ENCODE assay signal across 12 mouse cellular contexts in the genomic region with DNA sequence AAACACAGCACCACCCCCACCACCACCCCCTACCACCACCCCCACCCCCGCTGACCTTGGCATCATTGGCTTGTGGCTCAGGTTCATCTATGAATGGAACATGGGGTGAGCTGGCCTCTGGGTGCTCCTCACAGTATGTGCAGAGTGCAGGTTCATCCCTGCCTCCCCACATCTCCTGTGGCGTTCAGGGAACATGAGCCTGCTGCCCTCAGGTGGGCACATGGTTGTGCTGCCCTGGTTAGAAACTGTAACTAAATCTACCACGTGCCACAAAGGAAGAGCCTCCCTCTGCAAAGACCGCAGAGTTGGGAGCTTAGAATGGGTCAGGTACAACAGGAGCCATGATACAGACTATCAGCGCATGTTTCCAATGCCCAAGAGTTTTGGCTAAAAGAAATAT.
"Had no signal": no experiment of that assay in that cellular context is flagged by ENCODE, and none has a peak within 500 bp of the region (broad histone marks: within the 10 kb centered on the region; RNA-seq: fewer than 3 reads in every experiment).

No protein-coding gene starts in this region.

- H3K27me3 ChIP-seq: stomach, embryonic 15.5 days had no signal

- ATAC-seq: liver, postnatal 0 days; midbrain, embryonic 16.5 days had no signal

- H3K9ac ChIP-seq: limb, embryonic 12.5 days; liver, embryonic 13.5 days; liver, postnatal 0 days; stomach, embryonic 15.5 days had no signal

- DNase-seq: kidney, adult 11 months; kidney, postnatal 14 days; layer of hippocampus, postnatal 36 days; liver; liver, embryonic 13.5 days; liver, postnatal 0 days; lung, postnatal 36 days; right cerebral cortex, postnatal 14 days; thymus, postnatal 4 days had no signal

- H3K4me2 ChIP-seq: limb, embryonic 12.5 days; liver, embryonic 13.5 days; stomach, embryonic 15.5 days had no signal

- H3K4me3 ChIP-seq: limb, embryonic 12.5 days; liver, embryonic 13.5 days; stomach, embryonic 15.5 days had no signal

- H3K36me3 ChIP-seq: limb, embryonic 12.5 days; liver, embryonic 13.5 days; stomach, embryonic 15.5 days had no signal

- H3K4me1 ChIP-seq: limb, embryonic 12.5 days; liver, embryonic 13.5 days; stomach, embryonic 15.5 days had no signal

- H3K27ac ChIP-seq: limb, embryonic 12.5 days; liver, embryonic 13.5 days; stomach, embryonic 15.5 days had no signal

- H3K9me3 ChIP-seq: limb, embryonic 12.5 days; liver, embryonic 13.5 days; stomach, embryonic 15.5 days had no signal
